Mouse (Mus musculus): ENCODE results near the gene Sgca. TPM values are rescaled to one million over a fixed set of nuclear protein-coding genes. Genes with fewer than 3 reads are reported as not detected.
A peak's percentile ranks its signal among the peaks of the same experiment; 100 is the strongest.

Sgca gene
- polyA plus RNA-seq, 1 experiment from 2014 or later = 0.60 TPM

DNA sequence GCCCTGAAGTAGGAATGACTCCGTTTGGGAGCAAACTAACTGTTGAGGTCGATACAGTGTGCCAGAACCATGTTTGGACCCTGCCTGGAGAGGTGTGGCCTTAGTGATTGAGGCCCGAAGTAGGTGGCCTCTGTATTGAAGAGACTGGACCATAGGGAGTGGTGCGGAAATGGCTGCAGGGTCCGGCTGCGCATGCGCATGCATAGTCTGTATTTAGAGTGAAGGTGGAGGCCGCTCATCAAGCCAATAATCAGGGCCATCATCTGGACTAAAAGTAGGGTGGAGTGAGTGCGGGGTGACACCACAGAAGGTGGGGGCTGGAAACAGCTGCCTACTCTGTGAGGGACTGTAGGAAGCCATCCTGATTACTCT, 18.4 kb downstream of the Sgca start:
- no peak overlapping the region for H3K4me3 ChIP-seq (ENCODE audit: low read depth, low read length)
- DNase-seq (ENCODE audit: low spot score) = no peak
- ATAC-seq (ENCODE audit: insufficient number of reproducible peaks, low FRiP score, low TSS enrichment, low read depth) = no peak
- no peaks in the 10 kb centered on the region for H3K27me3 ChIP-seq (ENCODE audit: control insufficient read depth, insufficient read depth, low read length)
- peaks cover 8% of the 10 kb centered on the region; the same call in 1 of the 2 replicates for H3K4me1 ChIP-seq (ENCODE audit: control insufficient read depth, insufficient read depth, low read length)
- H3K9me3 ChIP-seq (ENCODE audit: control insufficient read depth, low read length) = no peaks in the 10 kb centered on the region
- H3K36me3 ChIP-seq (ENCODE audit: control insufficient read depth, insufficient read depth, low read length) = no peaks in the 10 kb centered on the region
- no peak overlapping the region for H3K27ac ChIP-seq (replicated peaks; ENCODE audit: low read depth, low read length)
- 81% methylated on average over 9 of the region's 9 CpGs for WGBS
- no peak overlapping the region for H3K4me2 ChIP-seq (ENCODE audit: low read depth, severe bottlenecking)
- no peak overlapping the region for H3K9ac ChIP-seq (ENCODE audit: low read length)

GRCm38 (mm10) chr11:94955103-94955502, 21.0 kb downstream of the Sgca start:
- Histone ChIP-seq H3K36me3 (ENCODE audit: control insufficient read depth, insufficient read depth, low read length) (peaks cover 7% of the 10 kb centered on the region; the same call in 1 of the 2 replicates), H3K27me3 (ENCODE audit: control insufficient read depth, insufficient read depth, low read length) (no peaks in the 10 kb centered on the region), H3K27ac (replicated peaks; ENCODE audit: low read depth, low read length) (no peak overlapping the region), H3K4me2 (ENCODE audit: low read depth, severe bottlenecking) (no peak overlapping the region), H3K4me3 (ENCODE audit: low read depth, low read length) (no peak overlapping the region), H3K4me1 (ENCODE audit: control insufficient read depth, insufficient read depth, low read length) (peaks cover 8% of the 10 kb centered on the region; the same call in 1 of the 2 replicates), H3K9ac (ENCODE audit: low read length) (no peak overlapping the region), H3K9me3 (ENCODE audit: control insufficient read depth, low read length) (no peaks in the 10 kb centered on the region)
- ATAC-seq (ENCODE audit: insufficient number of reproducible peaks, low FRiP score, low TSS enrichment, low read depth) (no peak), DNase-seq (ENCODE audit: low spot score) (no peak)
- WGBS = 85% methylated on average over 9 of the region's 9 CpGs

DNA sequence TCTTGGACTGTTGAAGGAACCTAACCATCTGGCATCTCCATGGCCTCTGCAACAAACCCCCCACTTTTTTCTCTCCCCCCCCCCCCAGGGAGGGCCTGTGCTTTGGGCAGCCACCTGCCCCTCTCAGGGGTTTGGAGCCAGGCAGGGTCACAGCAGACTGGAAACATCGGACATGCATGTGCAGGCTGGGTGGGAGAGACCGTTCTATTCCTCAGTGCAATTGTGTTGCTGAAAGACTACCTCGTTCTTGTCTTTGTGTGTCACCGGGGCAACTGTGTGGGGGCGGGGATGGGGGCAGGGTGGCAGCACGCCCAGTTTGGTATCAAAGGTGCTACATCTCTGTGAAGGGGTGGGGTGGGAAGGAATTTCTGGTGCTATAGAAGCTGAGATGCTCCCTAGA, 24.0 kb downstream of the Sgca start:
- no peak overlapping the region for H3K4me3 ChIP-seq (ENCODE audit: low read depth, low read length)
- H3K27me3 ChIP-seq (ENCODE audit: control insufficient read depth, insufficient read depth, low read length) = no peaks in the 10 kb centered on the region
- H3K9ac ChIP-seq (ENCODE audit: low read length) = no peak overlapping the region
- no peaks in the 10 kb centered on the region for H3K4me1 ChIP-seq (ENCODE audit: control insufficient read depth, insufficient read depth, low read length)
- WGBS = 21% methylated on average over 6 of the region's 6 CpGs
- no peak for DNase-seq (ENCODE audit: low spot score)
- no peak for ATAC-seq (ENCODE audit: insufficient number of reproducible peaks, low FRiP score, low TSS enrichment, low read depth)
- peaks cover 13% of the 10 kb centered on the region for H3K36me3 ChIP-seq (ENCODE audit: control insufficient read depth, insufficient read depth, low read length)
- no peak overlapping the region for H3K4me2 ChIP-seq (ENCODE audit: low read depth, severe bottlenecking)
- H3K27ac ChIP-seq (replicated peaks; ENCODE audit: low read depth, low read length) = no peak overlapping the region
- H3K9me3 ChIP-seq (ENCODE audit: control insufficient read depth, low read length) = no peaks in the 10 kb centered on the region

GRCm38 (mm10) chr11:94945236-94945635, 30.9 kb downstream of the Sgca start:
- no peak overlapping the region for H3K4me3 ChIP-seq (ENCODE audit: low read depth, low read length)
- no peak for ATAC-seq (ENCODE audit: insufficient number of reproducible peaks, low FRiP score, low TSS enrichment, low read depth)
- DNase-seq (ENCODE audit: low spot score) = no peak
- H3K36me3 ChIP-seq (ENCODE audit: control insufficient read depth, insufficient read depth, low read length) = peaks cover 20% of the 10 kb centered on the region
- no peak overlapping the region for H3K9ac ChIP-seq (ENCODE audit: low read length)
- H3K27ac ChIP-seq (replicated peaks; ENCODE audit: low read depth, low read length) = no peak overlapping the region
- H3K27me3 ChIP-seq (ENCODE audit: control insufficient read depth, insufficient read depth, low read length) = no peaks in the 10 kb centered on the region
- WGBS = 87% methylated on average over 12 of the region's 12 CpGs
- no peaks in the 10 kb centered on the region for H3K4me1 ChIP-seq (ENCODE audit: control insufficient read depth, insufficient read depth, low read length)
- H3K9me3 ChIP-seq (ENCODE audit: control insufficient read depth, low read length) = no peaks in the 10 kb centered on the region
- H3K4me2 ChIP-seq (ENCODE audit: low read depth, severe bottlenecking) = no peak overlapping the region

DNA sequence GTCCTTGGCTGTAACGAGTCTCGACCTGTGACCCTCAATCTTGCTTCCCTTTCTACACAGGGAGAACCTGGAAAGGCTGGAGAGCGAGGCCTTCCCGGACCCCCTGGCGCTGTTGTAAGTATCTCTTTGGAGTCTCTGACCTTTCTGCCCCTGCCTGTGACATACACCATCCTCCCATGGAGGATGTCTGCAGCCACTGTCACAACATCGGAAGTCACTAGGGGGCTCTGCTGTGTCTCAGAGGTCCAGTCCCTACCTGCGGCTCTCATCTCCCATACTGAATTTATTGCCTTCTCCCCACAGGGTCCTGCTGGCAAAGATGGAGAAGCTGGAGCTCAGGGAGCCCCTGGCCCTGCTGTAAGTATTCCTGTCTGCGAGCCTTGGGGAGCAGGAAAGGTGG, 31.8 kb downstream of the Sgca start:
- H3K9me3 ChIP-seq (ENCODE audit: control insufficient read depth, low read length) = no peaks in the 10 kb centered on the region
- 26% methylated on average over 8 of the region's 8 CpGs for WGBS
- no peaks in the 10 kb centered on the region for H3K4me1 ChIP-seq (ENCODE audit: control insufficient read depth, insufficient read depth, low read length)
- no peak overlapping the region for H3K4me3 ChIP-seq (ENCODE audit: low read depth, low read length)
- no peak overlapping the region for H3K27ac ChIP-seq (replicated peaks; ENCODE audit: low read depth, low read length)
- H3K27me3 ChIP-seq (ENCODE audit: control insufficient read depth, insufficient read depth, low read length) = no peaks in the 10 kb centered on the region
- no peak for DNase-seq (ENCODE audit: low spot score)
- no peak for ATAC-seq (ENCODE audit: insufficient number of reproducible peaks, low FRiP score, low TSS enrichment, low read depth)
- H3K9ac ChIP-seq (ENCODE audit: low read length) = no peak overlapping the region
- peaks cover 19% of the 10 kb centered on the region for H3K36me3 ChIP-seq (ENCODE audit: control insufficient read depth, insufficient read depth, low read length)
- H3K4me2 ChIP-seq (ENCODE audit: low read depth, severe bottlenecking) = no peak overlapping the region

GRCm38 (mm10) chr11:94943054-94943453, 33.1 kb downstream of the Sgca start:
- no peak for DNase-seq (ENCODE audit: low spot score)
- no peak overlapping the region for H3K9ac ChIP-seq (ENCODE audit: low read length)
- no peak overlapping the region for H3K4me2 ChIP-seq (ENCODE audit: low read depth, severe bottlenecking)
- ATAC-seq (ENCODE audit: insufficient number of reproducible peaks, low FRiP score, low TSS enrichment, low read depth) = no peak
- 89% methylated on average over 15 of the region's 15 CpGs for WGBS
- no peaks in the 10 kb centered on the region for H3K27me3 ChIP-seq (ENCODE audit: control insufficient read depth, insufficient read depth, low read length)
- H3K9me3 ChIP-seq (ENCODE audit: control insufficient read depth, low read length) = no peaks in the 10 kb centered on the region
- peaks cover 1% of the 10 kb centered on the region; the same call in 1 of the 2 replicates for H3K4me1 ChIP-seq (ENCODE audit: control insufficient read depth, insufficient read depth, low read length)
- no peak overlapping the region for H3K4me3 ChIP-seq (ENCODE audit: low read depth, low read length)
- H3K27ac ChIP-seq (replicated peaks; ENCODE audit: low read depth, low read length) = no peak overlapping the region
- H3K36me3 ChIP-seq (ENCODE audit: control insufficient read depth, insufficient read depth, low read length) = peaks cover 19% of the 10 kb centered on the region

DNA sequence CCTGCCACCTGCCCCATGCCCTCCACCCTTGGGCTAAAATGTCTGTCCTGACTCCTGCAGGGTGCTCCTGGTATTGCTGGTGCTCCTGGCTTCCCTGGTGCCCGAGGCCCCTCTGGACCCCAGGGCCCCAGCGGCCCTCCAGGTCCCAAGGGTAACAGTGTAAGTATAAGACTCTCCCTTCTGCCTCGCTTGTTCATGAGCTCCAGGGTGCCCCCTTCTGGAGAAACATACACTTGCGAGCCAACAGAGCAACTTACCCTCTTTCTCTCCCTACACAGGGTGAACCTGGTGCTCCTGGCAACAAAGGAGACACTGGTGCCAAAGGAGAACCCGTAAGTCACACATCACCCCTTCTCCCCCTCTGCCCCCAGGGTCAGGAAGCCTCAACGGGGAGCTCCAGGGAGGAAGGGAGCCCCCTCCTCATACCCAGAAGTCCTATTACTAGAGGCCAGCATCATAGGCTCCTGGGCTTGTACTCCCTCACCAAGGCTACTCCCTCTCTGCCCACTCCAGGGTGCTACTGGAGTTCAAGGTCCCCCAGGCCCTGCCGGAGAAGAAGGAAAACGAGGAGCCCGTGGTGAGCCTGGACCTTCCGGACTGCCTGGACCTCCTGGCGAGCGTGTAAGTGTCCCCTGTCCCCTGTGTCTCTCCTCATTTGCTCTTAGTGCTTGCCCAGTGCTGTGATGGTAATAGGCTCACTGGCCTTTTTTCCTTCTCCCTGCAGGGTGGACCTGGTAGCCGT, 33.7 kb downstream of the Sgca start:
- Histone ChIP-seq H3K27ac (replicated peaks; ENCODE audit: low read depth, low read length) (no peak overlapping the region), H3K4me1 (ENCODE audit: control insufficient read depth, insufficient read depth, low read length) (peaks cover 7% of the 10 kb centered on the region; the same call in 1 of the 2 replicates), H3K4me2 (ENCODE audit: low read depth, severe bottlenecking) (no peak overlapping the region), H3K9ac (ENCODE audit: low read length) (no peak overlapping the region), H3K27me3 (ENCODE audit: control insufficient read depth, insufficient read depth, low read length) (no peaks in the 10 kb centered on the region), H3K36me3 (ENCODE audit: control insufficient read depth, insufficient read depth, low read length) (peaks cover 15% of the 10 kb centered on the region), H3K4me3 (ENCODE audit: low read depth, low read length) (no peak overlapping the region), H3K9me3 (ENCODE audit: control insufficient read depth, low read length) (no peaks in the 10 kb centered on the region)
- WGBS = 57% methylated on average over 12 of the region's 13 CpGs
- ATAC-seq (ENCODE audit: insufficient number of reproducible peaks, low FRiP score, low TSS enrichment, low read depth) (no peak), DNase-seq (ENCODE audit: low spot score) (peak; percentile 57)

- DNase-seq (ENCODE audit: low spot score) (no peak), ATAC-seq (ENCODE audit: insufficient number of reproducible peaks, low FRiP score, low TSS enrichment, low read depth) (no peak)
- H3K27ac ChIP-seq (replicated peaks; ENCODE audit: low read depth, low read length) = no peak overlapping the region
- WGBS = 76% methylated on average over 8 of the region's 8 CpGs
- H3K4me3 ChIP-seq (ENCODE audit: low read depth, low read length) = no peak overlapping the region
- H3K4me2 ChIP-seq (ENCODE audit: low read depth, severe bottlenecking) = no peak overlapping the region
- no peaks in the 10 kb centered on the region for H3K9me3 ChIP-seq (ENCODE audit: control insufficient read depth, low read length)
- no peaks in the 10 kb centered on the region for H3K27me3 ChIP-seq (ENCODE audit: control insufficient read depth, insufficient read depth, low read length)
- peaks cover 12% of the 10 kb centered on the region for H3K36me3 ChIP-seq (ENCODE audit: control insufficient read depth, insufficient read depth, low read length)
- no peak overlapping the region for H3K9ac ChIP-seq (ENCODE audit: low read length)
- H3K4me1 ChIP-seq (ENCODE audit: control insufficient read depth, insufficient read depth, low read length) = peaks cover 7% of the 10 kb centered on the region; the same call in 1 of the 2 replicates
Observed at GRCm38 (mm10) chr11:94941776-94942175, 34.4 kb downstream of the Sgca start.

DNA sequence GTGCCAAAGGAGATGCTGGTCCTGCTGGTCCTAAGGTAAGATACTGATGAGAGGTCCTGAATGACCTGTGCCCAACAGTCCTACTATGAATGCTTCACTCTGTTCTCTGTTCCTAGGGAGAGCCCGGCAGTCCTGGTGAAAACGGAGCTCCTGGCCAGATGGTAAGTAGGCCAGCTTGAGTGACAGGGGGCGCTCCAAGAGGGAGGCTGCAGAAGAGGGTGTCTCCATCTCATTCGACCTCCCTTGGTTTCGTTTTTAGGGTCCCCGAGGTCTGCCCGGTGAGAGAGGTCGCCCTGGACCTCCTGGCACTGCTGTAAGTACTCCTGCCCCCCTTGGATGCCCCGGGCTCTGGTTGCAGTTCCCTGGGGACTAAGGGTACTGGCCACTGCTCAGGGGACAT, 35.0 kb downstream of the Sgca start:
- Histone ChIP-seq H3K9ac (ENCODE audit: low read length) (no peak overlapping the region), H3K9me3 (ENCODE audit: control insufficient read depth, low read length) (no peaks in the 10 kb centered on the region), H3K27ac (replicated peaks; ENCODE audit: low read depth, low read length) (no peak overlapping the region), H3K4me1 (ENCODE audit: control insufficient read depth, insufficient read depth, low read length) (peaks cover 7% of the 10 kb centered on the region; the same call in 1 of the 2 replicates), H3K36me3 (ENCODE audit: control insufficient read depth, insufficient read depth, low read length) (peaks cover 8% of the 10 kb centered on the region), H3K4me2 (ENCODE audit: low read depth, severe bottlenecking) (no peak overlapping the region), H3K4me3 (ENCODE audit: low read depth, low read length) (no peak overlapping the region), H3K27me3 (ENCODE audit: control insufficient read depth, insufficient read depth, low read length) (no peaks in the 10 kb centered on the region)
- ATAC-seq (ENCODE audit: insufficient number of reproducible peaks, low FRiP score, low TSS enrichment, low read depth) (no peak), DNase-seq (ENCODE audit: low spot score) (no peak)
- WGBS = 43% methylated on average over 9 of the region's 9 CpGs

Data from limb, embryonic 11.5 days (tissue).